Mouse (Mus musculus): ENCODE measurements around the gene Celsr1. TPM values are rescaled to one million over a fixed set of nuclear protein-coding genes. Genes with fewer than 3 reads are reported as not detected.

The Celsr1 gene
- polyA plus RNA-seq, 1 experiment from 2014 or later = 1.2 TPM

DNA sequence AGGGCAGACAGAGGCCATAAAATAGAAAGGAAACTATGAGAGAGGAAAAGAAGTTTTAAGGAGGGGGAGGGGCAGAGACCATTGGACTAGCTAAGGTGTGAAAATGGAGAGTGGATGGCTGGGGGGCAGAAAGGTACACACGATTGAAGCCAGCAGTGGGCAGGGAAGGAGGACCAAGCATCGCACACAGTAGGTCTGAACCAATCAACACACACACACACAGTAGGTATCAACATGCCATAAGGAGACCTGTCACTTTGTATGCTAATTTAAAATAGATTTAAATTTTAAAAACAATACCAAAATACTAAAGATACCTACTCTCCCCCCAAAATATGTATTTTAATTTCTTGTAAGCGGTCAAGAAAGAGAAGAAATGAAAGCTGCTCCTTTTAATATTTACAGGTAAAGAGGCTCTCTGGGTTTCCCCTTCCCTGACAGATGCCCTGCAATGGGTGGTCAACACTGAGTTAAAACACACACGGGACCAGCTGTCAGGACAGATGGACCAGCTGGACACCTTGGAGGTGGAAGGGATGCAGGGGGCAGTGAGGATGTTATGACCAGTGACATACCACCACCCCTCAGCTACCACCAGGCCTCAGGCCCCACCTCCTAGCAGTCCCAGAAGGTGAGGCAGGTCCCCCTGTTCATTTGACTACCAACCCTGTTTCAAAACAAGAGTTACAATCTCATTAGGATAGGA is 34.9 kb downstream of the Celsr1 start:
- DNase-seq (ENCODE audit: low spot score) = no peak
- 78% methylated on average over 4 of the region's 4 CpGs for WGBS
- H3K4me1 ChIP-seq = peaks cover 54% of the 10 kb centered on the region

DNA sequence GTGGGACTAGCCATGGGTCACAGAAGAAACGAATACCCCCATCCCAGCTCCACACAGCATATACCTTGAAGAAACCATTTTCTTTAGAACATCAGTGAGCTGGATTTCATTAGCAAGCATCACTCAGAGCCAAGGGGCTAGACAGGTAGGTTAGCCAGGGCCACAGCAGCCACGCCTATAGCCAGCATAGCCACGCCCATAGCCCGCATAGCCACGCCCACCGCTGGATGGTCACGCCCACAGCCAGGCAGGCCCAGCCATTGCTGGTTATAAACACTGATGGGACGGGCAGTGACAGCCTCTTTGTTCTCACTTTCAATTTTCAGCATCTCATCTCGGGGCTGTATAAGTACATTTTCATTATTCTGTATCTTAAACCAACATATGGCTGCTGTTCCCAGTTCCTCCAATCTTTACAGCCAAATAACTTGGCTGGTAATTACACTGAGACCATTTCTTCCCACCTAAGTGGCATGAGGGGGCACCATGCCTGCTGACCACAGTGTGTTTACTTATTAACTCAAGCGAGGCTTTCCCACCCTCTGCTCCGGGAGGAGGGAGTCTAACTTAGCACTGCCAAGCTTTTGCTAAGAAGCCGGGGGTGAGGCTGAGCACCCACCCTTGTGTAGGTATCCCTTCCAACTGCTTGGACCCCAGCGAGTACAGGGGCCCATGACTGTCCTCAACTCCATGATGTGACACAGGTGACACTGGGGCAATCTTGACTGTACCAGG is 37.4 kb downstream of the Celsr1 start:
- peaks cover 32% of the 10 kb centered on the region for H3K27me3 ChIP-seq (replicated peaks; ENCODE audit: low read depth, poor library complexity, severe bottlenecking)
- WGBS = 48% methylated on average over 13 of the region's 13 CpGs
- DNase-seq (ENCODE audit: low spot score) = peak; percentile 37
- H3K27ac ChIP-seq (replicated peaks) = no peak overlapping the region
- no peak overlapping the region for H3K4me3 ChIP-seq
- H3K4me1 ChIP-seq = peaks cover 74% of the 10 kb centered on the region
- no peaks in the 10 kb centered on the region for H3K36me3 ChIP-seq (replicated peaks)
- H3K9me3 ChIP-seq = no peaks in the 10 kb centered on the region

More for the DNA sequence above, 34.9 kb downstream of the Celsr1 start:
- H3K27me3 ChIP-seq (replicated peaks; ENCODE audit: low read depth, poor library complexity, severe bottlenecking) = peaks cover 39% of the 10 kb centered on the region
- no peaks in the 10 kb centered on the region for H3K36me3 ChIP-seq (replicated peaks)
- no peaks in the 10 kb centered on the region for H3K9me3 ChIP-seq
- H3K27ac ChIP-seq (replicated peaks) = no peak overlapping the region
- H3K4me3 ChIP-seq = no peak overlapping the region

DNA sequence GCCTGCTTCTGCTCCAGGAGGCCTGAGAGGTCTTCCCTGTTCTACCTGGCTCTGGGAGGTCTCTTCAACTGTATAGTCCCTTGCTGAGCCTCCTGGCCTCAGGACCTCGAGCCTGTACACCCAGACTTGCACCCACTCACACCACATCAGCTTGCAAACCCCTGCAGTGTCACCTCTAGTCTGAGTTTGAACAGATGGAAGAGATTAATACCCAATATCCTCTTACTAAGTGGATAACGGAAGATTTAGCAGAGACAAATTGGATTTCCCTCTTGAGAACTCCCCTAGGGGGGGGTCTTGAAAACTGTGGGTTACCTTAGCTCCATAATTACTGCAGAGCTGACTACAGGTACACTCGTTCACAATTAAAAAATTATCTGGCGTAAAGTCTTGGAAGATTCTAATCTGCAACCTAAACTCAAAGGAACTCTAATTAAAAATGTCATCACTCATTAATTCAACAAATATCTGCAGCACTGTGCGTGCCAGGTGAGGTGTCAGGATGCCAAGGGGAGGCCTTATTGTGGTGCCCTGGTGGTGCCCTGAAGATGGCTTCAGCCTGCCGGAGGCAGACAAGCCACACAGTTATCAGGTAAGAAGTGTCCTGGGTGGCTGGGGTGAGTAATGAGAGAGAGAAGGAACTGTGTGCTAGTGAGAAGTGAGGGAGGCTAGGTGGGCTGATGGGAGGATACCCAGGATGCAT is 38.5 kb downstream of the Celsr1 start:
- H3K4me3 ChIP-seq = no peak overlapping the region
- no peaks in the 10 kb centered on the region for H3K9me3 ChIP-seq
- H3K36me3 ChIP-seq (replicated peaks) = no peaks in the 10 kb centered on the region
- peaks cover 28% of the 10 kb centered on the region for H3K27me3 ChIP-seq (replicated peaks; ENCODE audit: low read depth, poor library complexity, severe bottlenecking)
- peak overlapping the region; percentile 75 for H3K27ac ChIP-seq (replicated peaks)
- 64% methylated on average over 6 of the region's 6 CpGs for WGBS
- DNase-seq (ENCODE audit: low spot score) = no peak
- H3K4me1 ChIP-seq = peaks cover 66% of the 10 kb centered on the region

DNA sequence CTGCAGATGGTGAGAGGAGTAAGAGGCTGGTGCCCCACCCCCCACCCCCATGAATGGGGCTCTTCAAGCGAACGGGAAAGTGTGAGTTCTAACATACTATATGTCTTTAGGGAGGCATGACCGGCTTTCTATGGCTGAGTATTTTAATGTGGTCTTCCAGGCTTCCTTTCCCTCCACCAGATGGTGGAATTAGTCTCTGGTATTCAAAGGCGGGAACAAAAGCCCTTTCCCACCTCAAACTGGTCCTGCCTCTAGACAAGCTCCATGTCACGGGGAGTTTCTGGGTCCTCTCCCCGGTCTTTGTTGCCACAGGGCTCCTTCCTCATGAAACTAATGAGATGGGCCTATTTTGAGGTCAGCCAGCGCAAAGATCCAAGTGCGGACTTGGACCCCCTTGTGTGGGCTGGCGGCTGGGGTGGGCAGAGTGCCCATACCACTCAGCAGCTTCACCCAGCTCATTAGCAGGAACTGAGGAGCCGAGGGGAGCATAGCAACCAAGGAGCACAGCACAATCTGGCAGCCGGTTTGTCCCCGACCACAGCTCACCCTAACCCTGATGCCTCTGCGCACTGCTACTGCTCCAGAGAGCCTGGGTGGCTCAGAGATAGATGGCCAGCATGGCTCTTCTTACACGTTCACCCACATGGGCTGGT is 39.5 kb downstream of the Celsr1 start:
- Histone ChIP-seq H3K4me1 (peaks cover 61% of the 10 kb centered on the region), H3K27me3 (replicated peaks; ENCODE audit: low read depth, poor library complexity, severe bottlenecking) (peaks cover 28% of the 10 kb centered on the region), H3K36me3 (replicated peaks) (no peaks in the 10 kb centered on the region), H3K9me3 (no peaks in the 10 kb centered on the region), H3K27ac (replicated peaks) (peak overlapping the region; percentile 75), H3K4me3 (no peak overlapping the region)
- WGBS = 53% methylated on average over 14 of the region's 14 CpGs
- DNase-seq (ENCODE audit: low spot score) = no peak

DNA sequence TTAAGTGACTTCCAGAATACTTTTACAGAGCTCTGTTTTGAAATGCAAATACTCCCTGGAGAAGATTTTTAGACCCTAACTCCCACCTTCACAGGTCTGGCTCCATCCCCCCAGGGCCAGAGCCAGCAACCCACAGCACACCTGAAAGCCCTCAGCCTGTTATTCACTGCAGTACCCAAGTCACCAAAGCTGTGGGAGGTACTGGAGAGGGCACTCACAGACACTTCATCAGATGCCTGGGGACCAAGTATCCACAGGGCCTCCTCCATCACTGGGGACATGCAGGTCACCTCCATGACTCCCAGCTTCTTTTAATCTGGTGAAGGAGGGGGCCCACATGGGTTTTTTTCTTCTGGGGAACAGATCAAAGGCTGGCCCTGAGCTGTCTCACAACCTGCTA is 40.2 kb downstream of the Celsr1 start:
- no peaks in the 10 kb centered on the region for H3K36me3 ChIP-seq (replicated peaks)
- peaks cover 61% of the 10 kb centered on the region for H3K4me1 ChIP-seq
- H3K9me3 ChIP-seq = no peaks in the 10 kb centered on the region
- DNase-seq (ENCODE audit: low spot score) = no peak
- H3K27me3 ChIP-seq (replicated peaks; ENCODE audit: low read depth, poor library complexity, severe bottlenecking) = peaks cover 28% of the 10 kb centered on the region
- H3K27ac ChIP-seq (replicated peaks) = 0 out of 2 replicates have a peak overlapping the region, but pooled peaks have one; percentile 63
- no peak overlapping the region for H3K4me3 ChIP-seq

DNA sequence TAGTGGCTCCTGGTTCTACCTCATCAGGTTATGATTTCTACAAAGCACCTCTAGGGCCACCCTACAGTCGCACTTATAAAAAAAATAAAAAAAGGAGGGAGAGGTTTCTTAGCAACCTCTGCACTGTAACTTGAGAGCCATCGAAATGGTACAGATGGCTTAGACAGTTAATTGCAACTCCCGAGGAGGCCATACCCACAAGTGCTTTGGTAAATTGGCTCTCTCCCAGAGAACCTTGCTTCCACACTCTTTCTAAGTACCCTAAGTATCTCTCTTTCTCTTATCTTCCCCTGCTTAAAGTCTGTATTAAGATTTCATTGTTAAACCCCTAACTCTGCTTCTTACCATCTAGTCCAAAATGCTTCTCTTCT is 41.5 kb downstream of the Celsr1 start:
- Histone ChIP-seq H3K9me3 (no peaks in the 10 kb centered on the region), H3K27ac (replicated peaks) (peak overlapping the region; percentile 63), H3K4me1 (peaks cover 56% of the 10 kb centered on the region), H3K36me3 (replicated peaks) (no peaks in the 10 kb centered on the region), H3K4me3 (no peak overlapping the region), H3K27me3 (replicated peaks; ENCODE audit: low read depth, poor library complexity, severe bottlenecking) (peaks cover 28% of the 10 kb centered on the region)
- no peak for DNase-seq (ENCODE audit: low spot score)
- WGBS = 30% methylated on average over 3 of the region's 3 CpGs

DNA sequence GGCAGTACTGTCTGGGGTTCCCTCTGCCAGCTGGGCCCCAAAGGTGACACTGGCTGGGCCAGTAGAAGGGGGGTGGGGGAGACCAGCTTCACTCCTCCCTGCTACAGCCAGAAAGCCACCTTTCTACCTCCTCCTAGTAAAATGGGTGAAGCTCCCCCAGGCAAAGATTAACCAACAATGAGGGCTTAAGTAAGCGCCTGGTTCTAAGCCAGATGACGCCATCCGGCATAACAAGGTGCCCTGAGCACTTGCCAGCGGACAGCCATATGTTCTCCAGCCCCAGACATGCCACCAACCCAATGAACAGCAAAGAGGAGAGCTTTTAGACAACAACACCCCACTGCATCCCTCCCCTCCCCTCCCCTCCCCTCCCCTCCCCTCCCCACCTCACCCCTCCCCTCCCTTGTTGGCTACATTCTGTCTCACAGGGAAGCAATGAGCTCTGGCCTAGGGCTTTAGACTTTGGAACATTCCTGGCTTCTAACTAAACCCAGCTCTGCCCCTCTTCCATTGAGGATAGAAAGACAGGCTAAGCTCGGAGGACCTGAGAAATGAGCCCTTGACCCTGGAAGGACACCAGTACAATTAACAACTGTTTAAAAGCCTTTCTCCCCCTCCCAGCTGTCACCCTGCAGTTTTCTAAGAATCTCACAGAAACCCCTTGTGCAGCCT is 42.0 kb downstream of the Celsr1 start:
- H3K27me3 ChIP-seq (replicated peaks; ENCODE audit: low read depth, poor library complexity, severe bottlenecking) = peaks cover 26% of the 10 kb centered on the region
- peaks cover 56% of the 10 kb centered on the region for H3K4me1 ChIP-seq
- no peaks in the 10 kb centered on the region for H3K36me3 ChIP-seq (replicated peaks)
- no peak overlapping the region for H3K4me3 ChIP-seq
- no peaks in the 10 kb centered on the region for H3K9me3 ChIP-seq
- peak; percentile 35 for DNase-seq (ENCODE audit: low spot score)
- 55% methylated on average over 5 of the region's 5 CpGs for WGBS
- peak overlapping the region; percentile 63 for H3K27ac ChIP-seq (replicated peaks)

DNA sequence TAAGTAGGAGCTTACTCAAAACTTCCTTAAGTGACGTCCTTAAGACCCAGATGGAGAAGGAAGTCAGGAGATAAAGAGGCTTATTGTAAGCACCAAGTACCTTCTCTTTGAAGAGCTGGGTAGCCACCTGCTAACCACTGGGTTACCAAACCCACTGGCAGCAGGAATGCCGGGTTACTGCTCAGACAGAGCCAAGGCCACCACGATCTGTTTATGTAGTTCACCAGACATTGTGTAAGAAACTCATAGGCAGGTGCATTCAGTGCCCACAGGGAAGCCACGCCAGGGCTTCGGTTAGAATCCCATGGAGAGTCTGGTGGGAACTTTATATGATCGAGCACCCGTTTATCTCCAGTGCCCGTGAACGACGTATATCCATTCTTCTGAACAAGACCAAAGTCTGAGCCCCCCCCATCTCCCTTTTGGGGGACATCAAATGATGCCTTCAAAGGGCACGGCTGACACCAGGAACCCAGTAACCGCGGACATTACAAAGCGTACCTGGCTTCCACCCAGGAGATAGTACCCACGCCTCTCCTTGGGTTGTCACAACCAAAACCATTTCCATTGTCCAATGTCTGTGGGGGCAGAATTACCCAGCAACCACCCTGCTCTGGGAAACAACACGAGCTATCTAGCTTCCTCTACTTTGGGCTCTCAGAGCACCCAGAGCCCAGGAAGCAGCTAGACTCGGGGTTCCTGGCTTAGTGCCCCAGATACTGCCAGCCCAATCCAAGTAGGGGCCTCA is 42.7 kb downstream of the Celsr1 start:
- Histone ChIP-seq H3K4me1 (peaks cover 50% of the 10 kb centered on the region), H3K9me3 (no peaks in the 10 kb centered on the region), H3K4me3 (no peak overlapping the region), H3K27me3 (replicated peaks; ENCODE audit: low read depth, poor library complexity, severe bottlenecking) (peaks cover 21% of the 10 kb centered on the region), H3K27ac (replicated peaks) (peak overlapping the region; percentile 63), H3K36me3 (replicated peaks) (no peaks in the 10 kb centered on the region)
- no peak for DNase-seq (ENCODE audit: low spot score)
- WGBS = 89% methylated on average over 17 of the region's 17 CpGs

DNA sequence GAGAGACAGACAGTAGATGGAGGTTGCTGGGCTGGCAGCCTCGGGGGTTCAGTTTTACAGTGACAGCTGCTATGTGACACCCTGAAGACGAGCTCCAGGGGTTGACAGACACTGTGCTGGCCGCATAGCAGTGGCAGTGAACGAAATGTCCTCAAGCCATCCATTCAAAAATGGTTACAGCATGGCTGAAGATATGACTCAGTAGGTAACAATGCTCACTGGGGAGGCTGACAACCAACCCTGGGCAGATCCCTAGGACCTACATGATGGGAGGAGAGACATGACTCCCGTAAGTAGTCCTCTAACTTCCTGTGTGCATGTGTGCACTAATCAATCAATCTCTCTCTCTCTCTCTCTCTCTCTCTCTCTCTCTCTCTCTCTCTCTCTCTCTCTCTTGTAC is 45.7 kb downstream of the Celsr1 start:
- H3K4me1 ChIP-seq = peaks cover 41% of the 10 kb centered on the region

DNA sequence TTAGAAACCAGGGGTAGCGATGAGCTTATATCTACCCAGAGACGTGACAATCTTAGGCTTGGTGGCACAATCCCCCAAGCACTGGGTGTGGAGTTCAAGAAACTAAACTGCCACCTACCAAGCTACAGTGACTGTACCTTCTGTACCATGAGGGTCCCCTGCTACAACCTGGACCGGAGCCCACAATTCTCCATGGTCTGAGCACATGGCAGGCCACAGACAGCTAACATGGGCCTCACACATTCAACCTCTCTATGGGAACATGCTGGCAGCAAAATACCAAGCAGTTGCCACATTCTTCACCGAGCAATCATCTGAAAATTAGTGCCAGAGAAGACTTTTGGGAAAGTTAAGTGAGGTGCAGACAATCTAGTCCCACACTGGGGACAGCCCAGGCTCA is 47.4 kb downstream of the Celsr1 start:
- Histone ChIP-seq H3K27ac (replicated peaks) (no peak overlapping the region), H3K36me3 (replicated peaks) (no peaks in the 10 kb centered on the region), H3K9me3 (no peaks in the 10 kb centered on the region), H3K27me3 (replicated peaks; ENCODE audit: low read depth, poor library complexity, severe bottlenecking) (peaks cover 9% of the 10 kb centered on the region), H3K4me3 (no peak overlapping the region), H3K4me1 (peaks cover 40% of the 10 kb centered on the region)
- no peak for DNase-seq (ENCODE audit: low spot score)
- 89% methylated on average over 4 of the region's 4 CpGs for WGBS

More for the DNA sequence above, 45.7 kb downstream of the Celsr1 start:
- Histone ChIP-seq H3K36me3 (replicated peaks) (no peaks in the 10 kb centered on the region), H3K27ac (replicated peaks) (no peak overlapping the region), H3K27me3 (replicated peaks; ENCODE audit: low read depth, poor library complexity, severe bottlenecking) (peaks cover 9% of the 10 kb centered on the region), H3K4me3 (no peak overlapping the region), H3K9me3 (no peaks in the 10 kb centered on the region)
- WGBS = 74% methylated on average over 5 of the region's 5 CpGs
- DNase-seq (ENCODE audit: low spot score) = no peak

DNA sequence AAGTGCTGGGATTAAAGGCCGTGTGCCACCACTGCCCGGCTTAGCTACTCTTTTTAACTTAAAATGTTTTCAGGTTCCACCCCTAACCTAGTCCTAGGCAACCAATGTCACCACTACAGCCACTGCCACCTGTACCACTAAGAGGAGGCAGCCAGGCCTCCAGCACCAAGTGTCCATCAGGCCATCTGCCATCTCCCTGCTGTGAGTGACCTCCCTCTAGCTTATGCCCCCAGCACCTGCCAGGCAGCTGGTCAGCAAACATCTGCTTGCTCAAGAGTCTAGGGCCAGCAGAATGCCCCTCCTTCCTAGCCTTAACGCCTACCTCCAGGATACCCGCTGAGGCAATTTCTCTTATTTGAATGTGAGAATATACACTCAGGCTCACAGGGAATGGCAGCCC is 48.0 kb downstream of the Celsr1 start:
- H3K4me1 ChIP-seq = peaks cover 37% of the 10 kb centered on the region
- H3K36me3 ChIP-seq (replicated peaks) = no peaks in the 10 kb centered on the region
- H3K27ac ChIP-seq (replicated peaks) = no peak overlapping the region
- H3K4me3 ChIP-seq = no peak overlapping the region
- H3K9me3 ChIP-seq = no peaks in the 10 kb centered on the region
- peaks cover 9% of the 10 kb centered on the region for H3K27me3 ChIP-seq (replicated peaks; ENCODE audit: low read depth, poor library complexity, severe bottlenecking)
- 83% methylated on average over 4 of the region's 4 CpGs for whole genome bisulfite sequencing
- DNase-seq (ENCODE audit: low spot score) = no peak

All from embryonic facial prominence, embryonic 10.5 days (tissue).